Mouse (Mus musculus): ENCODE measurements at regions not wholly inside any gene's neighbourhood (a gene's known extent, or its start where the extent isn't known, plus 50 kb on each side); places are given as distances from the start of the nearest gene placed in this dataset.

DNA sequence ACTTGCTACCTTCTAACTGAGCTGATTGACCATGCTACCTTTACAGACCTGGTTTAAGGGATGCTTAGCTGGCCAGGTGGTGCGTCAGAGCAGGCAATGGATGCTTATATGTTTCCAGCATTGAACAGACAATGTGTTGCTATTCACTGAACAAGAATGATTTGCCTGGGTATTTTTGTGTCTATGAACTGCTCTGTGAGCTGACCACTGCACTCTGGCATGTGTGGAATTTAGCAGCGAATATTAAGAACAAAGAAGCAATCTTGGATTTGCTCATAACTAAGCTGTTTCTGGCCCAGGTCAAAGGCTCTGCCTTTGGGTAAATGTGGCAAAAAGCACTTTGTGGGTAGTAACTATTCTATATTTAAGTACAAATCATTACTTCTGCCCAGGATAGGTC is 58.3 kb upstream of the Ccdc39 start:
- DNase-seq: no peak

- DNase-seq: no peak
Measured at GRCm38 (mm10) chr3:33903326-33903725, 59.2 kb upstream of the Ccdc39 start.

DNA sequence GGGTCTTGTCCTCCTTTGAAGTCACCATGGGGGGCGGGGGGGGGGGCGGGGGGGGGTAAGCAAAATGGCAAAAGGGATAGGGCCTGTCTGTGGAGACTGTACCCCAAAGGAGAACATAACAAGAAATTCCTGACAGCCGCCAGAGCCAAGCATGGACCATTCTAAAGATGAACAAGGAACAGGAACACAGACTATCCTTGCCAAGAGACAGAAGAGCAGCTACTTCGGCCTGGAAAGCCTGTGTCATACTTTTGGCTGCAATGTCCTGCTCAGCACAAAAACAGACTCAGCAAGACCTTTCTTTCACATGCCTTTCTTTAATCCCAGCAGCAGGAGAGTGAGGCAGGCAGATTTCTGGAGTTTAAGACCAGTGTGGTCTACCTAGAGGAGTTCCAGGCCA is 59.7 kb upstream of the Ccdc39 start:
- DNase-seq: no peak

GRCm38 (mm10) chr3:33904854-33905678 is 61.0 kb upstream of the Ccdc39 start:
- no peak for DNase-seq

- DNase-seq: no peak
Measured at GRCm38 (mm10) chr3:33905679-33906007, 61.5 kb upstream of the Ccdc39 start.

GRCm38 (mm10) chr3:33907061-33907460 is 63.0 kb upstream of the Ccdc39 start:
- no peak for DNase-seq

- DNase-seq: no peak
Measured at GRCm38 (mm10) chr3:33911559-33911958, 67.4 kb upstream of the Ccdc39 start.

DNA sequence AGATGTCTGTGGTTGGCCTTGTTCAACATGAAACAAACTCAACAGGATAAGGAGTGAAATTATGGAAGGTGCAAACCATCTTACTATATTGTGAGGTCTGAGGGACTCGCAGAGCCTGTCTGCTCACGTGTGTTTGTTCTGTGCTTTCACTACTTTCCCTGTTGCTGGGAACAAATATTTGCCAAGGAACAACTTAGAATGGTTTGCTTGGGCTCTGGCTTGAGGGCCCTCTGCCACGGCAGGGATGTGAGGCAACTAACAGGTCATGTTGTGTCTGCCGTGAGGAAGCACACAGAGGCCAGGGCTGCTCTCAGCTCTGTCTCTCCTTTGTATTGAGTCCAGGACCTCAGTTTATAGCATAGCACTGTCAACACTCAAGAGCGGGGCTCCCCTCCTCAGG is 69.4 kb upstream of the Ccdc39 start:
- no peak for DNase-seq

DNA sequence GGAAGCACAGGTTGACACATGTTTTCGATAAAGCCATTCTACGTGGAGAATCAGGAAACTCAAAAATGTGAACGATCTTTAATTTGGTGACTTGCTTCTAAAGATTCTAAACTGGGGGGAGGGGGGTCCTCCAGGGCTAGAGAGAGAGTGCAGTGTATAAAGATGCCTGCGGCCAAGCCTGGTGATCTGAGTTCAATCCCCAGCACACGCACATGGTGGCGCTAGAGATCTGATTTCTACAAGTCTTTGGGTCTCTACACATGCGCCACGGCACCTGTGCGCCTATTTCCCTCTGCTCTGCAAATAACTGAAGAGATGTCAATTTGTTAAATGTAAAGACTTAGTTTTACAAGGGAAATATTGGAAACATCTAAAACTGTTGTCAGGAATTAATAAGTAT is 70.3 kb upstream of the Ccdc39 start:
- DNase-seq: no peak

DNA sequence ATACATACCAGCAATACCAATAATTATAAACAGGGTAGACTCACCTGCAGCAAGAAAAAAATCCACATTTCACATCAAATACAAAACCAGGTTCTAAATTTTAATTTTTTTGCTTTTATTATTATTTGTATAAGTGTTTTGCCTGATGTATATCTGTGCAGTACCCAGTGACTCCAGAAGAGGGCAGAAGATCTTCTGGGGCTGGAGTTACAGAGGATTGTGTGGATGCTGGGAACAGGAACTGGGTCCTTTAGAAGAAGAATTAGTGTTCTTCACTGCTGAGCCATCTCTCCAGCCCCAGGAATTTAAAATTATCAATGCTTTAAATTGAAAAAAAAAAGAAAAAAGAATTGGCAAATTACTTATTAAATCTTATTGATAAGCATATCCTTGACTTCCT is 71.7 kb upstream of the Ccdc39 start:
- DNase-seq: no peak

- DNase-seq: no peak
Measured at GRCm38 (mm10) chr3:33916318-33916717, 72.2 kb upstream of the Ccdc39 start.

DNA sequence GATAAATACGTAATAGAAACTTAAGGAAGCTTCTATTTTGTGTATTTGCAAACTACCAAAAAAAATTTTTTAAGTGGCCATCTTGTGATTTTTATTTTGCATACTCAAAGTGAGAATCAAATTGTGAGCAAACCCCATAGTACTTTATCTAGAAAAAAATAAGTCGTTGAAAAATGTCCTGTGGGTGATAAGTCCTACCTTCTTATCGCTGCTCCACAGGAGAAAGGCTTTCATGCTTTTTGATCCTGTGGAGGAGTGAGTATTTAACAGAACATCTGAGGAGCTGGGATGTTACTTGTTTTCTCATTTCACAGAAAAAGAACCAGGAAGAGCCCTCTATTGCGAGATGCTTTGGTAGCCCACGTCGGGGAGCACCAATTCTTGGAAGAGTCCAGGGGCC is 72.7 kb upstream of the Ccdc39 start:
- no peak for DNase-seq

GRCm38 (mm10) chr3:33918785-33919184 is 74.7 kb upstream of the Ccdc39 start:
- peak; percentile 90 for DNase-seq

- DNase-seq: no peak
Measured at GRCm38 (mm10) chr3:33925072-33925471, 81.0 kb upstream of the Ccdc39 start.

GRCm38 (mm10) chr3:33955064-33955463 is 64.7 kb upstream of the Fxr1 start:
- DNase-seq: no peak

GRCm38 (mm10) chr3:33955854-33956624 is 63.7 kb upstream of the Fxr1 start:
- DNase-seq: peak; percentile 81

DNA sequence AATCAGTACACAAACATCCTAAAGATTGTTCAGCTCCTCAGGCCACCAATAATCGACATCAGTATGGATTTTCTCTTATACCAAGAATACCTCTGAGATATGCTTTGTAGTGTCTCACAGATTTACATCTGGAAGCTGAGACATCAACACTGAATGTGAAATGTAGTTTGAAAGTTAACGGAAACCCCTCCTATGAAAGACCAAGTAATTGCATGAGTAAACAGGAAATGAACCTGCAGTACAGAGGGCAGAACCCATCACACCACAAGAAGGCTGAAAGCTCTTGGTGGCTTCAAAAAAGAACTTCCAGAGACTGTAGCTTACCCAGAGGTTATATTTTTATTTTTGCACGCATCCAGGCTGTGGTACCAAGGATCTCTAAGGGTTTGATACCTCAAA is 63.1 kb upstream of the Fxr1 start:
- DNase-seq: no peak

- DNase-seq: no peak
Measured at GRCm38 (mm10) chr3:33957676-33958075, 62.1 kb upstream of the Fxr1 start.

DNA sequence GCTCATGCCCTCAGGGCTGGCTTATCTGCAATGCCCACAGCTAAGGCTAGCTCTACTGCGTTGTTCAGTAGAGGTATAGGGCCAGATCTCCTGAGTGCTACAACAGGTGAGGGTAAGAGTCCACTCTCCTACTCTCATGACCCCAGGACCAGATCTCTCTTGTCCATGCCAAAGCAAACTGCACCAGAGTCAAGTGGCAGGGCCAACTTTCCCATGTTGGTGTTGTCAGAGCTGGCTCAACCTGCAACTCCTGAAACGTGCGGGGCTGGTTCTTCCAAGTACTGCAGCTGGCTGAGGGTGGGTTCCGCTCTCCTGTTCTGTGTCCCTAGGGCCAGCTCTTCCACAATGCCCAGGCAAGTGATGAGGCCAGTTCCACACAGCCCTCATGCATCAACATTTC is 61.5 kb upstream of the Fxr1 start:
- DNase-seq: no peak

DNA sequence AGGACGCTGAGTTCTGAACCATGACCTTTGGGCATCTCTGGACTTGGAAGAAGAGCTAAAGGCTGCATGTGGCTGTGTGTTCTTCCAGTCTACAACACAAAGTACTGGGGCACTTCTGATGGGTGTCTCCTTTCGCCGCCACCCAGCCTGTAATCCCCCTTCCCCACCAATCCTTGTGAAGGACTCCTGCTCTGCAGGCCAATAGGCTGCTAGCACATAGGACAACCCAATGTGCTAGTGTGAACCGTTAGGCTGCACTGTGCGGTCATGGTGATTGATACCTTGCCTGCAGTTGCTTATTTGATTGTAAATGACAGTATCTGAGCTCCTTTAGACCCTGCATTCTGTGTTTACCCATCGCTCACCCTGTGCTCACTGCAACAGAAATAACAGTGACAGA is 59.5 kb upstream of the Fxr1 start:
- no peak for DNase-seq

DNA sequence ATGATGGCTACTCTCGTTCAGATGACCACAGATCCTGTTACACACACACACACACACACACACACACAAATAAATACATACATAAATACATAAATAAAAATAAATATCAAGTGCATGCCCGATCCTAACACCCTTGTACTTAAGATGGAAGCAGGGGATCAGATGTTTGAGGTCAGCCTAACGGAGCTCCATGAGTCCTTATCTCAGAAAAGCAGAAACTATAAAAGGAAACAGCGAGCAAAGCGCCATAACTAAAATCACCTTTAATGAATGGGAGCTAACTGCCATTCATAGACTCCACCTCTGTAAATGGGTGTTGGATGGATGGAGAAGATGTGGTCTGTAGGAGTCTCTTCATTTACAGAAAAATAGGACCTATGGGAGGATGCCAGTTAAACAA is 56.8 kb upstream of the Fxr1 start:
- DNase-seq: no peak

DNA sequence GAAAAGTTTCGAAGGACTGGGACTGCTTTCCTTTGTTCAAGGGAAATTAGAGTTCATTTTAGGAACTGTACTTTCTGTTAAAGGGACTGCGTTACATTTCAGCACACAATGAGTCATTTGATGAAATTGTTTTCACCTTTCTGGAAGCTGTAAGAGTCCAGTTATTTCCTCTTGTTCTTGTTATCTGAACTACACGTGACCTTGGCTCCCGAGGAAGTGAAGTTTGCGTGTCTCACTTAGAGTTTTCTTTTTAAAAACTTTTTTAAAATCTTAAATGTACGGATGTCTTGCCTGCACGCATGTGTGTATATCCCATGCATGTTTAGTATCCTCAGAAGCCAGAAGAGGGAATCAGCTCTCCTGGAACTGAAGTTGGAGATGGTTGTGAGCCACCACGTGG is 52.6 kb upstream of the Fxr1 start:
- no peak for DNase-seq
